Mouse (Mus musculus): ENCODE measurements around the gene Cldn34d. TPM values are rescaled to one million over a fixed set of nuclear protein-coding genes. Genes with fewer than 3 reads are reported as not detected.

Cldn34d gene
- polyA plus RNA-seq (2014; fragmentation: Illumina TruSeq; extraction: RNeasy Lipid Tissue Mini Kit (QIAGEN cat#74804); ENCODE audit: low read depth, low replicate concordance) = not detected

GRCm38 (mm10) chrX:76602824-76603223 lies at the start of gene Cldn34d:
TSS of gene Cldn34d (minus strand) at chrX:76602924.

Other genes with a start within 250 kb of the Cldn34d start
- gene Cldn34b4, start 209.6 kb downstream of the Cldn34d start, polyA plus RNA-seq (2014; fragmentation: Illumina TruSeq; extraction: RNeasy Lipid Tissue Mini Kit (QIAGEN cat#74804); ENCODE audit: low read depth, low replicate concordance) = not detected